Mouse (Mus musculus) mesoderm, embryonic 11.5 days (tissue): Measurements from ENCODE around the gene Olfr721-ps1.

Experiments used
- DNase-seq: peaks from one replicate; pipeline ENCODE4 v3.0.0-alpha.2; 2012; ENCODE audit warnings: low read depth, low spot score

The Olfr721-ps1 gene

DNA sequence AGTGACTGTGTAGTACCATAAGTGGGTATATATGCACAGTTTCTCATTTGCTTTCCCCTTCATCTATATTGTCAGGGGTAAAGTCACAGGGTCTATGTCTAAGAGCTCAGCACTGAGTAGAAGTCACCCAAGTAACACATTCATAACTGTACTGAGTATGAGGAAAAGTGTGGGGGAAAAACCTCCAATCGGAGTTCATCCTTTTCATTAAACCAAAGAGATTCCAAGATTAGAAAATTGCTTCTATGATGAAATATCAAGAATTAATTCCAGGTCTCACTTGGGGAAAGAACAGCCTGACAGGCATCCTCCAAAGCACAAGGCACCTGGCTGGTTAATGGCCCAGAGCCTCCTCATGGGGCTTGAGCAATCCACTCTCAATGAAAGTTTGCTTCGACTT, at the start of gene Olfr721-ps1:
Gene Olfr721-ps1 (plus strand): TSS at position 301 of the 400 bp plus-strand sequence.
- no peak for DNase-seq

DNA sequence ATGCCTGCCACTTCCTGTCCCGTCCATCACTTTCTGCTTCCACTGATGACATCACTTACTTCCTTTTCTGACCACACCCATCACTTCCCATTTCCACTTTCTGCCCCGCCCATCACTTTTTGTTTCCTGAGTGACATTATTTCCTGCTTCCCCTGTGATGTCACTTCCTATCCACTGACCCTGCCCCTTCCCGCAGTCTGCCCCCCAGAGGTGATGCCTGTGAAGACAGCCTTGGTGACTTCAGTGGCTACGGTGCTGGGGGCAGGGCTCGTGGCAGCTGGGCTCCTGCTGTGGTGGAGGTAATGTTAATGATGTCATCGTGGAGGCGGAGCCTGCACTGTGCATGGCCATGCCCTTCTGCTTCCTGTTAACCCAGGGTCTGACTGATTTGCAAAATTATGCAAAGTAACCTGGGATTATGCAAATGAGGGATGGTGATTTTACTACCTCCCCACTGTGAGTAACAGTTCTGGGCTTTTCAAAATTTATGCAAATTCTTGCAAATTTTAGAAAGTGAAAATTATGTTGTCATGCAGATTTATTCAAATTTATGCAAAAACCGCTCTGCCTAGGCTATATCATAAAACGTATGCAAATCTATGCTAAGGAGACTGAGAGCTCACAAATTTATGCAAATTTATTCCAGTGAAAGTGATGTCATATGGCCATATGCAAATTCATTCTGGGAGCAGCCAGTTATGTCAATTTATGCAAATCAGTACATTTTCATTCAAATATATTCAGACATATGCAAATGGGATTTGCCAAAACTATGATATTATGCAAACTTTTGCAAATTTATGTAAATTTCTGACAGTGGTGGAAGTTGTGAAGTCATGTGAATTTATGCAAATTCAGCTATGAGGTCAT, 49.1 kb upstream of the Olfr721-ps1 start:
- DNase-seq: peak; percentile 35

DNA sequence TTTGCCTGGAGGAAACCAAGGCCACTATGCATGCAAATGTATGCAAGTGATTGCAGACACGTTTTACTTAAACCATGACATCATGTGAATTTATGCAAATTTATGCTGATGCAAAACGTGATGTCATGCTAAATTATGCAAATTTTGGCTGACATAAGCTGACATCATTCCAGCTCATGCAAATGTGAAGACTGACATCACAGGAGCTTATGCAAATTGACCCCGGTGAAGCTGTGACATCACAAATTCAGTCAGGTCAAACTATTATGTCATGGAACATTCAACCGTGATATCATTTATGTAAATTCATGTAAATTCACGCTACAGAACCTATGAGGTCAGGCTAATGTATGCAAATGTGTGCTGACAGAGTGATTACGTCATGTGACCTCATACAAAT, 48.5 kb upstream of the Olfr721-ps1 start:
- DNase-seq: peak; percentile 83

DNA sequence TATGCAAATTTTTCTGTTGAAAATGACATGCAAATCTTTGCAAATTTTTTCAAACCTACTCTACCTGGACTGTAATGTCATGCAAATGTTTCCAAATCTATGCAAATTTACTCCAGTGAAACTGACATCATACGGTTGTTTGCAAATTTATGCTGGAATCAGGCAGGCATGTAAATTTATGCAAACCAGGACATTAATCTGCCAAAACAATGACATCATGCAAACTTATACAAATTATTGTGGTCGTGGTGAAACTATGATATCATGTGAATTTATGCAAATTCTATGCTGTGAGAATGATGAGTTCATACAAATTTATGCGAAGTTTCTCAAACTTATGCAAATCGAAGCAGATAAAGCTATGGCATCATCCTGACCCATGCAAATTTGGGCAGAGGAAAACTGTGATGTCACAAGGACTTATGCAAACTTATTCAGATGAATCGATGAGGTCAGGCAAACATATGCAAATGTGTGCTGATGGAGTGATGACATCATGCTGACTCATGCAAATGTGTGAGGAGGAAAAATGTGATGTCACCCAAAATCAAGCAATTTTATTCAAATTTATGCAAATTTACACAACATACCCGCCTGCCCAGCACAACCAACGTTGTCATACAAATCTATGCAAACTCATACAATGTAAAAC, 47.9 kb upstream of the Olfr721-ps1 start:
- peak; percentile 68 for DNase-seq

- DNase-seq: peak; percentile 49
Measured at GRCm38 (mm10) chr14:14353740-14354510, 47.2 kb upstream of the Olfr721-ps1 start.

DNA sequence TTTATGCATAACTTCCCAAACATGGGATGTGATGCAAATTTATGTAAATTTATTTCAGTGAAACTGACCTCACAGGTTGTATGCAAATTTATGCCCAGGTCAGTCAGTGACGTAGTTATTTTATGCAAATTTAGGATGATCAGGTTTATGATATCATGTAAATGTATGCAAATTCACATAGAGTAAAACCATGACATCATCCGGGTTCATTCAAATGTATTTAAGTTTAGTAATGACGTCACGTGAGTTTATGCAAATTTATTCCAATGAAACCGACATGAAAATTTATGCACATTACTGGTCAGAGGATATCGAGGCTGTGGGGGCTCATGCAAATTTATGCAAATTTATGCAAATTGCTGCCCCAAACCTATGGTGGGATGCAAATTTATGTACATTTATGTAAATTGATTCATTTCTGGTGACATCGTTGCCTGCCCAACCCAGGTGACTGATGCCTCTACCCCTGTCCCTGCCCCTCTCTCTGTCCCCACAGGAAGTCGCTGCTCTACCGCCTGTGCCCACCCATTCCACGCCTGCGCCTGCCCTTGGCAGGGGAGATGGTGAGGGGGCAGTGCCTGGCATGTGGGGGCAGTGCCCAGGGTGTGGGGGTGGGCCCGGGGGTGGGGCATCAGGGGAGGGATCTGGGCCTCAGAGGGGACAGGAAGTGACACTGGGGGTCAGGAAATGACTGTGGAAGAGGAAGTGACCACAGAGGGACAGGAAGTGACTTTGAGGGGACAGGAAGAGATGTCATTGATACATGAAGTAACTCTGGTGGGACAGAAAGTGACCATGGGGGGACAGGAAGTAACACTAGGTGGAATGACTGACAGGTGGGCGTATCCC, 46.4 kb upstream of the Olfr721-ps1 start:
- DNase-seq: peak; percentile 49

DNA sequence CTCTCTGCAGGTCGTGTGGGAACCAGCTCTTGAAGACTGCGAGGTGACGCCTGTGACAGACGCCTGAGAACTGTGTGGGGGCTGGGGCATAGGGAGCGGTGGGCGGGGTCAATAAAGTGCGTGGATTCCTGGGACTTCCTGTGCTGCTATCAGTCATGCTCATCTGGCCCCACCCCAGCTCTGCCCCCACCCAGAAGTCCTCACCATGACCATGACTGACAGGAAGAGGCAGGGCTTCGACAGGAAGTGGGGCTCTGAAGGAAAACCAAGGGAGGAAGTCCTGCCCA, 45.8 kb upstream of the Olfr721-ps1 start:
- peak; percentile 2 for DNase-seq

- DNase-seq: no peak
Measured at GRCm38 (mm10) chr14:14395535-14395934, 5.6 kb upstream of the Olfr721-ps1 start.

- DNase-seq: no peak
Measured at GRCm38 (mm10) chr14:14436078-14436658, 35.1 kb downstream of the Olfr721-ps1 start.
